Mouse (Mus musculus): ENCODE data around the gene Trim62. TPM values are rescaled to one million over a fixed set of nuclear protein-coding genes. Genes with fewer than 3 reads are reported as not detected.

Trim62 gene
- polyA plus RNA-seq, 1 experiment from 2014 or later, result 20.6 TPM

DNA sequence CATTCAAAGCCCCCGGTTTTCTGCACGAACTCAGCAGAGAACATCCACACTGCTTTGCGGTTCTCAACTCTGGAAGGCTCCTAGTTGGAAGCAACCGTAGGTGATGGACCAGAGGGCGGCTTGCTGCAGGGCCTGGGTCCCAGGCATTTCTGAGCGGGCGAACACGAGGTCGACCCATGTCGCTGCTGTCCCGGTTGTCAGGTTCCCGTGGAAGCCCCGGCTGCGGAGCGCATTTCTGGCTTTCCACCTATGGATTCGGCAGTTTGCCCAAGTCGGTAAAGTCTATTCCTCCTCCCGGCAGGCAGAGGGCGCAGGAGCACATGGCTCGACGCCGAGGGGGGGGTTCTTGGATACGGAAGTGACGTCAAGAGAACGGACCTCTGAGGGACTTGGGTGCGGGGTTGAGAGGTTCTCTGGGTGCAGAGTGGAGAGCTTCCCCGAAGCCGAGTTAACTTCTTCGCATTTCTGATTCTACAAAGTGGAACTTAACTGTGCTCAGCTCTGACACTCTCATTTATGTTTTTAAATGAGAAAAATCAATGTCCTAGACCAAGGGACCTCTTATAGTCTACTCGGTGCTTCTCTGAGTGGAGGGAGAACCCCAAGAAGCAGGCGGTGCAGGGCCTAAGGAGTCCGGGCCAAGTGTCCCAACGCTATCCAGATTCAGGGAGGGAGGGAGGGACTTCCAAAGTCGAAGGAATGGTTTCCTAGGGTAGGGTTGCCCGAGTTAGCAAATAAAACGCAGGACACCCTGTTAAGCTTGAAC is 41.6 kb downstream of the Trim62 start:
- peak; percentile 92 for DNase-seq (ENCODE audit: low spot score)
- no peaks in the 10 kb centered on the region for H3K4me1 ChIP-seq (ENCODE audit: control insufficient read depth, insufficient read depth, low read length)
- H3K36me3 ChIP-seq (ENCODE audit: control insufficient read depth, insufficient read depth, low read length), result no peaks in the 10 kb centered on the region
- ATAC-seq (ENCODE audit: insufficient read depth, low FRiP score, low TSS enrichment), result peak; percentile 76
- peak overlapping the region; percentile 48 for H3K4me2 ChIP-seq (ENCODE audit: low read depth)
- no peaks in the 10 kb centered on the region for H3K9me3 ChIP-seq (ENCODE audit: control insufficient read depth, low read length)
- H3K27ac ChIP-seq (ENCODE audit: low read depth, low read length), result no peak overlapping the region
- no peaks in the 10 kb centered on the region for H3K27me3 ChIP-seq (ENCODE audit: control insufficient read depth, insufficient read depth, low read length)
- 13% methylated on average over 36 of the region's 36 CpGs for WGBS
- 0 out of 2 replicates have a peak overlapping the region, but pooled peaks have one; percentile 18 for H3K4me3 ChIP-seq (ENCODE audit: low read depth, low read length)
- peak overlapping the region; percentile 46 for H3K9ac ChIP-seq (ENCODE audit: low read length)

DNA sequence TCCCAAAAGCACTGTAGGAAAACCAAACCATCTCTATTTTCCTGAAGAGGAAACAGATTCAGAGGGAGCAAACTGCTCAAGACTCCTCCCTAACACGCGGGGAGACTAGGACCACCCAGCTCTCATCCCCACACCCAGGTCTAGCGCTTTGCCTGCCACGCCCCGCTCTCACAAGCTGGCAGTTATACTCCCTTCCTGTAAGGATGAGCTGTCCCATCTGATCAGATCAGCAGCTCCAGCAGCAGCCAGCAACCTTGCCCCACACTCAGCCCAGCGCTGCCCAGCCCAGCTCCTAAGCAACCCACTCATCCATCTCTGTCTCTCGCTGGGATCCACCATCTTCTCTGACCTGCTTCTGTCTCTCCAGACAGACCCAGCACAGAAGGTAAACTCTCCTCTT is 49.4 kb downstream of the Trim62 start:
- ATAC-seq (ENCODE audit: insufficient read depth, low FRiP score, low TSS enrichment) (no peak), DNase-seq (ENCODE audit: low spot score) (no peak)
- H3K4me1 ChIP-seq (ENCODE audit: control insufficient read depth, insufficient read depth, low read length), result no peaks in the 10 kb centered on the region
- no peak overlapping the region for H3K4me2 ChIP-seq (ENCODE audit: low read depth)
- 81% methylated on average over 7 of the region's 7 CpGs for WGBS
- H3K9me3 ChIP-seq (ENCODE audit: control insufficient read depth, low read length), result no peaks in the 10 kb centered on the region
- no peak overlapping the region for H3K27ac ChIP-seq (ENCODE audit: low read depth, low read length)
- H3K27me3 ChIP-seq (ENCODE audit: control insufficient read depth, insufficient read depth, low read length), result no peaks in the 10 kb centered on the region
- H3K36me3 ChIP-seq (ENCODE audit: control insufficient read depth, insufficient read depth, low read length), result no peaks in the 10 kb centered on the region
- no peak overlapping the region for H3K9ac ChIP-seq (ENCODE audit: low read length)
- no peak overlapping the region for H3K4me3 ChIP-seq (ENCODE audit: low read depth, low read length)

- 77% methylated on average over 5 of the region's 5 CpGs for WGBS
- H3K4me2 ChIP-seq (ENCODE audit: low read depth), result no peak overlapping the region
- no peak overlapping the region for H3K9ac ChIP-seq (ENCODE audit: low read length)
- no peak overlapping the region for H3K27ac ChIP-seq (ENCODE audit: low read depth, low read length)
- no peaks in the 10 kb centered on the region for H3K4me1 ChIP-seq (ENCODE audit: control insufficient read depth, insufficient read depth, low read length)
- no peaks in the 10 kb centered on the region for H3K9me3 ChIP-seq (ENCODE audit: control insufficient read depth, low read length)
- ATAC-seq (ENCODE audit: insufficient read depth, low FRiP score, low TSS enrichment) (no peak), DNase-seq (ENCODE audit: low spot score) (no peak)
- H3K27me3 ChIP-seq (ENCODE audit: control insufficient read depth, insufficient read depth, low read length), result no peaks in the 10 kb centered on the region
- no peaks in the 10 kb centered on the region for H3K36me3 ChIP-seq (ENCODE audit: control insufficient read depth, insufficient read depth, low read length)
- H3K4me3 ChIP-seq (ENCODE audit: low read depth, low read length), result no peak overlapping the region
These were observed 52.2 kb downstream of the Trim62 start for GRCm38 (mm10) chr4:128935595-128935994.

GRCm38 (mm10) chr4:128942346-128942745 is 59.0 kb downstream of the Trim62 start:
- Histone ChIP-seq H3K9ac (ENCODE audit: low read length) (no peak overlapping the region), H3K4me1 (ENCODE audit: control insufficient read depth, insufficient read depth, low read length) (no peaks in the 10 kb centered on the region), H3K9me3 (ENCODE audit: control insufficient read depth, low read length) (no peaks in the 10 kb centered on the region), H3K27me3 (ENCODE audit: control insufficient read depth, insufficient read depth, low read length) (no peaks in the 10 kb centered on the region), H3K4me2 (ENCODE audit: low read depth) (no peak overlapping the region), H3K36me3 (ENCODE audit: control insufficient read depth, insufficient read depth, low read length) (no peaks in the 10 kb centered on the region), H3K4me3 (ENCODE audit: low read depth, low read length) (no peak overlapping the region), H3K27ac (ENCODE audit: low read depth, low read length) (no peak overlapping the region)
- 65% methylated on average over 3 of the region's 3 CpGs for WGBS
- no peak for ATAC-seq (ENCODE audit: insufficient read depth, low FRiP score, low TSS enrichment)
- DNase-seq (ENCODE audit: low spot score), result no peak

DNA sequence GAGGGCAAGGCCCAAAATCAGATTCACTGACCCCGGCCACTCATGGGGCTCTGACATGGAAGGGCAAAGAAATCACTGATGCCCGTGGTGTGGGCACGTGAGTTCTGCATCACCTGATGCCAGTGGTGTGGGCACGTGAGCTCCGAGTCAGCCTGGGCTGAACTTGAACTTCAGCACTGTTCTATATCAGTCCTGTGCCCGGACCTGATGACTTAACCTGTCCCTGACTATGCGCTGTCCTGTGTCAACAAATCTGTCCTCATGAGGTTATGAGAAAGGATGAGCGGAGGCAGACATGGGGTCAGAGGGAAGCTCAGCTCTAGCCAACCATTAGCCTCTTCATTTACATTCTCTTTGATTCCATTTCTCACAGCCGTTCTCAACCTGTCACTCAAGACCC is 63.4 kb downstream of the Trim62 start:
- H3K9me3 ChIP-seq (ENCODE audit: control insufficient read depth, low read length), result no peaks in the 10 kb centered on the region
- H3K27ac ChIP-seq (ENCODE audit: low read depth, low read length), result no peak overlapping the region
- no peaks in the 10 kb centered on the region for H3K27me3 ChIP-seq (ENCODE audit: control insufficient read depth, insufficient read depth, low read length)
- H3K4me3 ChIP-seq (ENCODE audit: low read depth, low read length), result no peak overlapping the region
- no peaks in the 10 kb centered on the region for H3K4me1 ChIP-seq (ENCODE audit: control insufficient read depth, insufficient read depth, low read length)
- DNase-seq (ENCODE audit: low spot score) (no peak), ATAC-seq (ENCODE audit: insufficient read depth, low FRiP score, low TSS enrichment) (no peak)
- no peaks in the 10 kb centered on the region for H3K36me3 ChIP-seq (ENCODE audit: control insufficient read depth, insufficient read depth, low read length)
- 82% methylated on average over 9 of the region's 9 CpGs for WGBS
- no peak overlapping the region for H3K4me2 ChIP-seq (ENCODE audit: low read depth)
- H3K9ac ChIP-seq (ENCODE audit: low read length), result no peak overlapping the region

DNA sequence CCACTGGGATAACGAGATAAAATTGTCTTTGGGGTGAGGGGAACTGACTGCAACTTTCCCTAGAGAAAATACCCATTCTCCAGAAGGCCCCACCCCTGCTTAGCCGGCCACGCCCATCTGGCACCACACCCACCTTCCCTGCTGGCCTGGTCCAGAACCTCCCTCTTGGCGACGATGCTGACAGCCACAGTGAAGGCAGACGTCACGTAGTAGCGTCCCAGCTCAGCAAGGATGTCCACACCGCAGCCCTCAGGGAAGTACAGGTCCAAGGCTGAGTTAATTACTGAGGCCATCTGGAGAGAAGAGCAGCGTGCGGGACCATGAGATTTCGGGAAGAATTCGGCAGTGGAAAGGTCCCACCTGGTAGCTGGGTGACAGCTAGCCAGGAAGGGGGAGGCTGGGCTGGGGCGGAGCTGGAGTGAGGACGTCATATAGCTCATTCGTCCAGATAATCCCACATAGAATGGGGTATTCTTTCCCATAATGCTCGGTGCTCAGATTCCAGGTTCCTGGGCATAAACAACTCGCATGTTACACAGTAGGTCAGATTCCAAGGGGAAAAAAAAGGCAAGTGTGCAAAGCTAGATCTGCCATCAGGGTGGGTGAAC is 64.0 kb downstream of the Trim62 start:
- no peaks in the 10 kb centered on the region for H3K27me3 ChIP-seq (ENCODE audit: control insufficient read depth, insufficient read depth, low read length)
- no peaks in the 10 kb centered on the region for H3K9me3 ChIP-seq (ENCODE audit: control insufficient read depth, low read length)
- no peak overlapping the region for H3K27ac ChIP-seq (ENCODE audit: low read depth, low read length)
- ATAC-seq (ENCODE audit: insufficient read depth, low FRiP score, low TSS enrichment) (no peak), DNase-seq (ENCODE audit: low spot score) (no peak)
- H3K4me3 ChIP-seq (ENCODE audit: low read depth, low read length), result no peak overlapping the region
- no peak overlapping the region for H3K4me2 ChIP-seq (ENCODE audit: low read depth)
- H3K36me3 ChIP-seq (ENCODE audit: control insufficient read depth, insufficient read depth, low read length), result no peaks in the 10 kb centered on the region
- 22% methylated on average over 18 of the region's 18 CpGs for WGBS
- H3K9ac ChIP-seq (ENCODE audit: low read length), result no peak overlapping the region; the same call in 1 of the 2 replicates
- no peaks in the 10 kb centered on the region for H3K4me1 ChIP-seq (ENCODE audit: control insufficient read depth, insufficient read depth, low read length)

DNA sequence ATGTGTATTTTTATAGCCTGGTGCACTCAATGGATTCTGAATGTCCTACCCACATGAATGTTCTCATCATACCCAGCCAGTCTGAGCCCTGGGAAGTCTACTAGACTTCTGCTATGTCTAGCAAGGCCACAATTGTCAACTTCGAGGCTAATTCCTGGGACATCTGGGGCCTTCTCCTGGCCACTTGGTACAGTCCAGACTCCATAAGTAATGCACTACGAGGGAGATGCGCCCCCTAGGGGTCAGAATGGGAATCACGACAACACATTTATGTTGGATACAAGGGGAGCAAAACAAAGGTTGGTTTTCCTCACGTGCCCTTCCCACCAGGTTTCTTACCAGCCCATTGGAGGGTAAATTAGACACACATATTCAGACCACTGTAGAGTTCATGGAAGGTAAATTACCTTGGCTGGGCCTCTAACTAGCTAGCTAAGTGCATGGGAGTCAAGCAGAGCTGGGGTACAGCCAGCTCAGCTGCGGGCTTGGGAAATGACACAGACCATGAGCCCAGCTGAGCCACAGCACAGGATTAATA is 64.8 kb downstream of the Trim62 start:
- Histone ChIP-seq H3K4me2 (ENCODE audit: low read depth) (no peak overlapping the region), H3K36me3 (ENCODE audit: control insufficient read depth, insufficient read depth, low read length) (no peaks in the 10 kb centered on the region), H3K27ac (ENCODE audit: low read depth, low read length) (no peak overlapping the region), H3K4me3 (ENCODE audit: low read depth, low read length) (no peak overlapping the region), H3K9ac (ENCODE audit: low read length) (no peak overlapping the region), H3K27me3 (ENCODE audit: control insufficient read depth, insufficient read depth, low read length) (no peaks in the 10 kb centered on the region), H3K9me3 (ENCODE audit: control insufficient read depth, low read length) (no peaks in the 10 kb centered on the region), H3K4me1 (ENCODE audit: control insufficient read depth, insufficient read depth, low read length) (no peaks in the 10 kb centered on the region)
- 33% methylated on average over 6 of the region's 6 CpGs for WGBS
- no peak for ATAC-seq (ENCODE audit: insufficient read depth, low FRiP score, low TSS enrichment)
- peak; percentile 69 for DNase-seq (ENCODE audit: low spot score)

GRCm38 (mm10) chr4:128949470-128950005 is 66.2 kb downstream of the Trim62 start:
- no peaks in the 10 kb centered on the region for H3K36me3 ChIP-seq (ENCODE audit: control insufficient read depth, insufficient read depth, low read length)
- H3K9me3 ChIP-seq (ENCODE audit: control insufficient read depth, low read length), result no peaks in the 10 kb centered on the region
- ATAC-seq (ENCODE audit: insufficient read depth, low FRiP score, low TSS enrichment) (no peak), DNase-seq (ENCODE audit: low spot score) (no peak)
- H3K4me2 ChIP-seq (ENCODE audit: low read depth), result no peak overlapping the region
- no peaks in the 10 kb centered on the region for H3K4me1 ChIP-seq (ENCODE audit: control insufficient read depth, insufficient read depth, low read length)
- WGBS, result 41% methylated on average over 15 of the region's 15 CpGs
- H3K27me3 ChIP-seq (ENCODE audit: control insufficient read depth, insufficient read depth, low read length), result no peaks in the 10 kb centered on the region
- no peak overlapping the region for H3K27ac ChIP-seq (ENCODE audit: low read depth, low read length)
- no peak overlapping the region for H3K9ac ChIP-seq (ENCODE audit: low read length)
- H3K4me3 ChIP-seq (ENCODE audit: low read depth, low read length), result no peak overlapping the region
